Mouse (Mus musculus) myocyte (in vitro differentiated cells): Measurements from ENCODE around the gene Calb2. TPM values are rescaled to one million over a fixed set of nuclear protein-coding genes. Genes with fewer than 3 reads are reported as not detected.

Experiments
- H3K27me3 ChIP-seq: one replicate; pipeline ENCODE4 v1.6.1; 2011; ENCODE audit not compliant: control insufficient read depth, insufficient read depth, insufficient read length
- H3K36me3 ChIP-seq: one replicate; pipeline ENCODE4 v1.6.1; 2011; ENCODE audit not compliant: control insufficient read depth, insufficient read depth
- H3K4me2 ChIP-seq: one replicate; pipeline ENCODE4 v1.6.1; 2011; ENCODE audit warnings: low read depth, control low read depth
- H3K4me3 ChIP-seq: one replicate; pipeline ENCODE4 v1.5.1; 2011; ENCODE audit warnings: mild to moderate bottlenecking, control low read depth, moderate library complexity
- H3K79me2 ChIP-seq: one replicate; pipeline ENCODE4 v1.6.1; 2011; ENCODE audit not compliant: control insufficient read depth, insufficient read depth
- H3ac ChIP-seq: one replicate; pipeline ENCODE4 v1.6.1; 2011; ENCODE audit not compliant: control insufficient read depth, insufficient read length
- CEBPB ChIP-seq: IDR thresholded peaks from 2 replicates; pipeline ENCODE4 v1.6.1; 2011; ENCODE audit warnings: mild to moderate bottlenecking, moderate library complexity; ENCODE audit not compliant: poor library complexity, insufficient read depth, severe bottlenecking
- E2F4 ChIP-seq: IDR thresholded peaks from one replicate; pipeline ENCODE4 v1.6.1; 2011; ENCODE audit warnings: mild to moderate bottlenecking, control low read depth, moderate library complexity; ENCODE audit not compliant: insufficient read depth
- MAX ChIP-seq: IDR thresholded peaks from one replicate; pipeline ENCODE4 v1.6.1; 2011; ENCODE audit warnings: low read depth, mild to moderate bottlenecking, control low read depth
- MYOD1 ChIP-seq, 3 experiments: IDR thresholded peaks; one replicate each; pipeline ENCODE4 v1.6.1; 2011; ENCODE audit warnings: control low read depth in 2 of 3, low read depth in 2 of 3, mild to moderate bottlenecking in 2 of 3, moderate library complexity in 1 of 3; ENCODE audit not compliant: insufficient read length in 2 of 3, control insufficient read depth in 1 of 3
- MYOG ChIP-seq, 3 experiments: IDR thresholded peaks; one replicate each; pipeline ENCODE4 v1.6.1; 2011; ENCODE audit warnings: control low read depth in 2 of 3, low read depth in 2 of 3, mild to moderate bottlenecking in 2 of 3; ENCODE audit not compliant: insufficient read length in 2 of 3, control insufficient read depth in 1 of 3, insufficient read depth in 1 of 3
- POLR2A ChIP-seq: IDR thresholded peaks from one replicate; pipeline ENCODE4 v1.6.1; 2011; ENCODE audit warnings: low read depth, mild to moderate bottlenecking, control low read depth, moderate library complexity; ENCODE audit not compliant: insufficient read length
- POLR2AphosphoS2 ChIP-seq: IDR thresholded peaks from one replicate; pipeline ENCODE4 v1.6.1; 2011; ENCODE audit warnings: low read depth, control low read depth; ENCODE audit not compliant: insufficient read length
- REST ChIP-seq: IDR thresholded peaks from one replicate; pipeline ENCODE4 v1.6.1; 2011; ENCODE audit warnings: mild to moderate bottlenecking, control low read depth, moderate library complexity; ENCODE audit not compliant: insufficient read depth, insufficient read length
- SRF ChIP-seq: IDR thresholded peaks from one replicate; pipeline ENCODE4 v1.6.1; 2011; ENCODE audit warnings: low read depth; ENCODE audit not compliant: control insufficient read depth, insufficient read length
- TCF12 ChIP-seq: IDR thresholded peaks from one replicate; pipeline ENCODE4 v1.6.1; 2011; ENCODE audit warnings: mild to moderate bottlenecking, control low read depth; ENCODE audit not compliant: poor library complexity, insufficient read depth, severe bottlenecking
- TCF3 ChIP-seq: IDR thresholded peaks from one replicate; pipeline ENCODE4 v1.6.1; 2011; ENCODE audit warnings: low read depth, control low read depth; ENCODE audit not compliant: insufficient read length
- USF1 ChIP-seq: IDR thresholded peaks from one replicate; pipeline ENCODE4 v1.6.1; 2011; ENCODE audit warnings: low read depth, mild to moderate bottlenecking, control low read depth, moderate library complexity
- polyA plus RNA-seq: library from polyadenylated mRNA; unstranded; fragments of >200 nt; fragmentation: generic; extraction: Trizol; gene quantifications from one replicate; pipeline ENCODE4 v1.2.1, GENCODE M21; 2012; ENCODE audit warnings: missing spikeins

Calb2 gene
- polyA plus RNA-seq, 1 experiment = not detected

DNA sequence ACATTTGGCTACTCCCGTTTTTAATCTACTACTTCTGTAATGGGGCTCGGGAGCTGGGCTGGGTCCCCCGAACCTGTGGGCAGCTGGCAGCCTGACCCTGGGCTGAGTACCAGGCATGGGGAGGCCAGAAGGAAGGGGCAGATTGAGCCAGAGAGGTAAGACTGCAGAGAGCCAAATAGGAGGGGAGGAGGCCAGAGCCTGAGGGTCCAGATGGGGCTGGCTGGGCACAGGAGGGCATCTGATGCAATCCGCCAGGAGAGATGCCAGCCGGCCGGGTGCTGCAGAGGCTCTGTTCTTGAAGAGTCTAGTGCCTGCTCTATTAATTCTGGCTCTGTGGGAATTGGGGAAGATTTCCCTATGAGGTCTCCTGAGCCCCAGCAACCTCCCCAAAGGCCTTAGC, 6.0 kb downstream of the Calb2 start:
- H3K27me3 ChIP-seq = peaks cover 13% of the 10 kb centered on the region
- no peak overlapping the region for H3ac ChIP-seq
- no peak overlapping the region for H3K4me3 ChIP-seq
- H3K36me3 ChIP-seq = no peaks in the 10 kb centered on the region
- H3K79me2 ChIP-seq = no peaks in the 10 kb centered on the region
- no peak for TF ChIP-seq MAX
- no peak for TF ChIP-seq CEBPB
- TF ChIP-seq TCF3 = no peak
- no peak for TF ChIP-seq TCF12
- no peak for TF ChIP-seq REST
- TF ChIP-seq SRF = no peak
- no peak for TF ChIP-seq POLR2AphosphoS2
- TF ChIP-seq USF1 = no peak
- TF ChIP-seq POLR2A = no peak
- TF ChIP-seq MYOG (IDR thresholded peaks at IDR 0.05; ENCODE audit: control insufficient read depth in 1 of 3, insufficient read depth in 1 of 3, insufficient read length in 2 of 3, low read depth in 2 of 3) = no peak
- TF ChIP-seq E2F4 = no peak
- TF ChIP-seq MYOD1 (IDR thresholded peaks at IDR 0.05; ENCODE audit: control insufficient read depth in 1 of 3, insufficient read length in 2 of 3, low read depth in 2 of 3) = no peak
- no peak overlapping the region for H3K4me2 ChIP-seq

DNA sequence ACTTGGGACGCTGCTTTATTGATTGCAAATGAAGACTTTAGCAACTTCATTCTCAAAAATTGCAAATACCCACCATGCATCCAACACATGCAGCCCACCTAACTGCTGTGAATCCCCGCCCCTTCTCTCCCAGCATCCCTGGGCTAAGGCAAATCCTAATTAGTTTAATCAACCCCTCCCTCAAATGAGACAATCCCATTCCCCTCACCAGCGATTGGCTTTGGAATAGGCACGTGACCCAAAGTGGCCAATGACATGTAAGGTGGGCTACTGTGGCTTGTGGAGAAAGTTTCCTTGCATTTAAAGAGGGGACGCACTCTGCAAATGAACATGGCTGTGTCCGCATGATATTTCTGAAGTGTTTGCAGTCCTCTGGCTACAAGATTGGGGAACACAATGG, 15.1 kb downstream of the Calb2 start:
- Histone ChIP-seq H3K4me3 (no peak overlapping the region), H3K36me3 (no peaks in the 10 kb centered on the region), H3K27me3 (peaks cover 16% of the 10 kb centered on the region), H3ac (no peak overlapping the region), H3K4me2 (no peak overlapping the region), H3K79me2 (no peaks in the 10 kb centered on the region)
- no peak for TF ChIP-seq E2F4
- no peak for TF ChIP-seq MAX
- no peak for TF ChIP-seq TCF3
- no peak for TF ChIP-seq MYOD1 (IDR thresholded peaks at IDR 0.05; ENCODE audit: control insufficient read depth in 1 of 3, insufficient read length in 2 of 3, low read depth in 2 of 3)
- no peak for TF ChIP-seq MYOG (IDR thresholded peaks at IDR 0.05; ENCODE audit: control insufficient read depth in 1 of 3, insufficient read depth in 1 of 3, insufficient read length in 2 of 3, low read depth in 2 of 3)
- no peak for TF ChIP-seq REST

DNA sequence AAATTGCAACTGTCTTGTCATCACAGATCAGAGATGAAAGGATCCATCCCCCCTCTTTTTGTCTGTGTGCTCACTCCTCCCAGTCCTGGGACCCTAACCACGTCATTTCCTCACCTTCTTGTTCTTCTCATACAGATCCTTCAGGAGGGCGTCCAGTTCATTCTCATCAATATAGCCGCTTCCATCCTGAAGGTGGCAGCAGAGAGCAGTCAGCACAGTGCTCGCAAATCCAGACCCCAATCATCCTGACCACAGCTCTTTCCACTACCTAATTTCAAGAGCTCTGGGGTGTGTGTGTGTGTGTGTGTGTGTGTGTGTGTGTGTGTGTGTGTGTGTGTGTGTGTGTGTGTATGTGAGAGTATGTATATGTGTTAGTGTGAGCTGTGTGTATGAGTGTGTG, 22.5 kb downstream of the Calb2 start:
- no peak overlapping the region for H3K4me3 ChIP-seq
- no peaks in the 10 kb centered on the region for H3K36me3 ChIP-seq
- no peak for TF ChIP-seq TCF12
- no peak for TF ChIP-seq REST
- no peak for TF ChIP-seq TCF3
- no peak for TF ChIP-seq MYOG (IDR thresholded peaks at IDR 0.05; ENCODE audit: control insufficient read depth in 1 of 3, insufficient read depth in 1 of 3, insufficient read length in 2 of 3, low read depth in 2 of 3)
- no peak for TF ChIP-seq MYOD1 (IDR thresholded peaks at IDR 0.05; ENCODE audit: control insufficient read depth in 1 of 3, insufficient read length in 2 of 3, low read depth in 2 of 3)
- TF ChIP-seq MAX = no peak
- no peak for TF ChIP-seq POLR2A
- no peak for TF ChIP-seq USF1
- no peak for TF ChIP-seq CEBPB
- TF ChIP-seq SRF = no peak
- TF ChIP-seq E2F4 = no peak
- no peak for TF ChIP-seq POLR2AphosphoS2
- H3ac ChIP-seq = no peak overlapping the region
- no peak overlapping the region for H3K4me2 ChIP-seq
- H3K27me3 ChIP-seq = peaks cover 7% of the 10 kb centered on the region
- no peaks in the 10 kb centered on the region for H3K79me2 ChIP-seq

DNA sequence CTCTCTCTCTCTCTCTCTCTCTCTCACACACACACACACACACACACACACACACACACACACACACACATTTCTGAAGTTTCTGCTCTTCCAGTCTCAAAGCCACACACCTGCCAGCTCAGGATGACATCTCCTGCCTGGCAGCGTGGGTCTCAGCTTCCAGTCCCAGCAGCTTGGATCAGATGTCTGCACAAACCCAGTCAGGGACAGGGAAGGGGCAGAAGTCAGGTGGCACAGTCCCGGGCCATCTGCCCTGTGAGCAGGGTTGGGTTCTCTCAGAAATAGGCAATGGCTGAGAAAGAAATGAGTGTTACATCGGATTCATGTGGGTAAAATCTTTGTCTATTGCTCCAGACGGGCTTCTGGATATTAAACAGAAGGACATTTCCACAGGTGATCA, 27.2 kb downstream of the Calb2 start:
- Histone ChIP-seq H3K36me3 (no peaks in the 10 kb centered on the region), H3K4me3 (no peak overlapping the region), H3ac (no peak overlapping the region), H3K27me3 (peaks cover 3% of the 10 kb centered on the region), H3K79me2 (no peaks in the 10 kb centered on the region), H3K4me2 (no peak overlapping the region)
- no peak for TF ChIP-seq CEBPB
- no peak for TF ChIP-seq MYOG (IDR thresholded peaks at IDR 0.05; ENCODE audit: control insufficient read depth in 1 of 3, insufficient read depth in 1 of 3, insufficient read length in 2 of 3, low read depth in 2 of 3)
- no peak for TF ChIP-seq TCF3
- TF ChIP-seq E2F4 = no peak
- no peak for TF ChIP-seq POLR2AphosphoS2

DNA sequence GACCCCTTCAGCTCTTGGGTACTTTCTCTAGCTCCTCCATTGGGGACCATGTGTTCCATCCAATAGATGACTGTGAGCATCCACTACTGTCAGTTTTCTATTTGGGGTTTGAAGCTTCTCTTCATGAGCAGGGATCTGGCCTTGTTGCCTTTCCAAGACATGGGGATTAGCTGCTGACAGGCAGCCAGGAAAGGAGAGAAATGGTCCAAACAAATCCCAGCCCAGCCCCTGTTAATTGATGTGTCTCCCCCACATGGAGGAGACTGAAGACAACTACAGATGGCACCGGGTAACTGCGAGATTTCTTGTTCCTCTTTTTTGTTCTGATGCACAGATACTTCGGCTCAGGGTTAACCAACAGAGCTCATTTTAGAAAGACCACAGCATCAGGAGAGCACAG, 27.9 kb downstream of the Calb2 start:
- peaks cover 3% of the 10 kb centered on the region for H3K27me3 ChIP-seq
- TF ChIP-seq CEBPB (no peak), TCF3 (no peak), POLR2AphosphoS2 (no peak), MYOD1 (IDR thresholded peaks at IDR 0.05; ENCODE audit: control insufficient read depth in 1 of 3, insufficient read length in 2 of 3, low read depth in 2 of 3) (no peak)
- H3K4me3 ChIP-seq = no peak overlapping the region

More for the DNA sequence above, 27.9 kb downstream of the Calb2 start:
- Histone ChIP-seq H3ac (no peak overlapping the region), H3K79me2 (no peaks in the 10 kb centered on the region), H3K36me3 (no peaks in the 10 kb centered on the region), H3K4me2 (no peak overlapping the region)
